Mouse (Mus musculus) limb, embryonic 14.5 days (tissue): ENCODE results near the gene Rubcnl. TPM values are rescaled to one million over a fixed set of nuclear protein-coding genes. Genes with fewer than 3 reads are reported as not detected.

Source experiments
- ATAC-seq: fragments of 200-750 bp; cut with Nextera tagmentation; 2 replicates; pipeline ENCODE4 v1.8.0; 2017; ENCODE audit warnings: low read depth, moderate number of reproducible peaks, moderate TSS enrichment; ENCODE audit not compliant: low FRiP score
- DNase-seq: peaks from one replicate; pipeline ENCODE4 v3.0.0-alpha.2; 2015; ENCODE audit warnings: low spot score
- H3K27ac ChIP-seq: fragments of 300-500 bp; sonication (generic); replicated peaks from 2 replicates; pipeline ENCODE4 v1.5.1; 2014; ENCODE audit warnings: low read depth, mild to moderate bottlenecking, low read length, moderate library complexity, mixed read lengths
- H3K27me3 ChIP-seq: fragments of 300-500 bp; sonication (generic); 2 replicates; pipeline ENCODE4 v1.6.1; 2014; ENCODE audit warnings: low read length, mixed read lengths; ENCODE audit not compliant: control insufficient read depth, insufficient read depth
- H3K36me3 ChIP-seq: fragments of 300-500 bp; sonication (generic); 2 replicates; pipeline ENCODE4 v1.6.1; 2014; ENCODE audit warnings: mild to moderate bottlenecking, low read length, moderate library complexity, mixed read lengths; ENCODE audit not compliant: control insufficient read depth, insufficient read depth
- H3K4me1 ChIP-seq: fragments of 300-500 bp; sonication (generic); 2 replicates; pipeline ENCODE4 v1.6.1; 2014; ENCODE audit warnings: antibody characterized with exemption, low read length, mixed read lengths; ENCODE audit not compliant: control insufficient read depth, insufficient read depth
- H3K4me2 ChIP-seq: fragments of 300-500 bp; sonication (generic); replicated peaks from 2 replicates; pipeline ENCODE4 v1.6.1; 2014; ENCODE audit warnings: low read depth, mild to moderate bottlenecking, low read length, moderate library complexity; ENCODE audit not compliant: severe bottlenecking
- H3K4me3 ChIP-seq: fragments of 300-500 bp; sonication (generic); replicated peaks from 2 replicates; pipeline ENCODE4 v1.5.1; 2014; ENCODE audit warnings: low read length
- H3K9ac ChIP-seq: fragments of 300-500 bp; sonication (generic); 2 replicates; pipeline ENCODE4 v1.6.1; 2014; ENCODE audit warnings: mild to moderate bottlenecking, low read depth, low read length, moderate library complexity; ENCODE audit not compliant: severe bottlenecking
- H3K9me3 ChIP-seq: fragments of 300-500 bp; sonication (generic); 2 replicates; pipeline ENCODE4 v1.6.1; 2016; ENCODE audit warnings: low read length; ENCODE audit not compliant: control insufficient read depth
- POLR2A ChIP-seq: fragments of 200-500 bp; IDR thresholded peaks from 2 replicates; pipeline ENCODE4 v1.8.0; 2012; ENCODE audit warnings: inconsistent platforms, mild to moderate bottlenecking, moderate library complexity, borderline replicate concordance; ENCODE audit not compliant: insufficient read depth, insufficient read length; ENCODE audit errors: extremely low read depth
- WGBS: fragments of 180-500 bp; shearing (Covaris S2); extraction: QIAGEN DNeasy Blood & Tissue Kit; methylation state at CpG from one replicate; pipeline ENCODE4 v1.1.7; 2014; 5-methylcytosine and 5-hydroxymethylcytosine counted together
- polyA plus RNA-seq, 2 experiments: library from polyadenylated mRNA; depleted of rRNA in 1 of 2; stranded (reverse) in 1 of 2; unstranded in 1 of 2; fragments of >200 nt; fragmentation: Nextera tagmentation in 1 of 2; extraction: Ambion mirVana in 1 of 2; gene quantifications; 2 replicates each; pipeline versions ENCODE4 v1.2.1 to v1.2.3; 2012 to 2014

Rubcnl gene
- polyA plus RNA-seq, 2 experiments, result 1.3 to 1.4 TPM

DNA sequence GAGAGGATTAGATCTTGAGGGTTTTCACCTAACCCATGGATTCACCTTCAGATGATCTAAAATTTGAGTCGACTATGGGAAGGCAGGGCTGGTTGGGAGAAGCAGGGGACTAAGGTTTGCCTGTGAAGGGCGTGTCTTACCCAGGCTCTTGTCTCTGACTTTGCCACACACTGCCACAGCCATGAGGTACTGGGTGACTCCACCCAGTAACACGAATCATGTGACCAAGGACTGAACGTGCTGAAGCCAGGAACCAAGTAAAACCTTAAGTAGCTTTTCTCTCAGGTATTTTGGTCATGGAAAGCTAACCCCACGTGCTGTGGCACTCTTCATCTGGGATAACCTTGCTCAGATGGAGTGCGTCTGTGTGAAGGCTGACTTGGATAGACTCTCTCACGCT lies 14.9 kb downstream of the Rubcnl start:
- no peak for ATAC-seq
- WGBS, result 78% methylated on average over 7 of the region's 7 CpGs

GRCm38 (mm10) chr14:75031999-75032575 lies 16.3 kb downstream of the Rubcnl start:
- ATAC-seq, result no peak
- no peaks in the 10 kb centered on the region for H3K27me3 ChIP-seq
- no peak overlapping the region for H3K27ac ChIP-seq
- no peak for DNase-seq
- WGBS, result 76% methylated on average over 9 of the region's 9 CpGs
- no peaks in the 10 kb centered on the region for H3K4me1 ChIP-seq
- TF ChIP-seq POLR2A, result no peak
- no peak overlapping the region for H3K4me2 ChIP-seq
- no peak overlapping the region for H3K4me3 ChIP-seq
- H3K36me3 ChIP-seq, result no peaks in the 10 kb centered on the region
- H3K9me3 ChIP-seq, result no peaks in the 10 kb centered on the region
- no peak overlapping the region for H3K9ac ChIP-seq

More for the DNA sequence above, 14.9 kb downstream of the Rubcnl start:
- Histone ChIP-seq H3K4me3 (no peak overlapping the region), H3K4me1 (no peaks in the 10 kb centered on the region), H3K27ac (no peak overlapping the region), H3K36me3 (no peaks in the 10 kb centered on the region), H3K4me2 (no peak overlapping the region), H3K9me3 (no peaks in the 10 kb centered on the region), H3K9ac (no peak overlapping the region), H3K27me3 (no peaks in the 10 kb centered on the region)
- TF ChIP-seq POLR2A, result no peak
- DNase-seq, result no peak

DNA sequence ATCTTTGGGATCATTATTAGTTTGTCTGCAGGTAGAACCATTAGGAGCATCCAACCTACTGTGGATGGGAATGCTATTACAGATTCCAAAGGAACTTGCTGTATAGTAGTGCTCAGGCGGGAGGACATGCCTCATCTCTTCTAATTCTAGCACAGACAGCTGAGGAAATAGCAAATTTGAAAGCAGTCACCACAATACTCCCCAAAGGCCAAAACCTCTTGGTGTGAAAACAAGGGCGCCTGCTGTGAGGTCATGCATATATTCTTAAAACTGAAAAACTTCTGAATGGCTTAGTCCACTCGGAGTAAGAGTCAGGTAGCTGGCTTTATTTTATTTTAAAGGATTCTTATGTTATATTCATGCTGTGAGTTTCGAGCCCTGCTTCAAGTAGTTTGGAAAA lies 16.9 kb downstream of the Rubcnl start:
- WGBS, result 68% methylated on average over 4 of the region's 4 CpGs
- Histone ChIP-seq H3K27me3 (no peaks in the 10 kb centered on the region), H3K4me2 (no peak overlapping the region), H3K36me3 (no peaks in the 10 kb centered on the region), H3K27ac (no peak overlapping the region), H3K4me1 (no peaks in the 10 kb centered on the region), H3K9me3 (no peaks in the 10 kb centered on the region), H3K9ac (no peak overlapping the region), H3K4me3 (no peak overlapping the region)
- DNase-seq, result no peak
- TF ChIP-seq POLR2A, result no peak
- no peak for ATAC-seq

DNA sequence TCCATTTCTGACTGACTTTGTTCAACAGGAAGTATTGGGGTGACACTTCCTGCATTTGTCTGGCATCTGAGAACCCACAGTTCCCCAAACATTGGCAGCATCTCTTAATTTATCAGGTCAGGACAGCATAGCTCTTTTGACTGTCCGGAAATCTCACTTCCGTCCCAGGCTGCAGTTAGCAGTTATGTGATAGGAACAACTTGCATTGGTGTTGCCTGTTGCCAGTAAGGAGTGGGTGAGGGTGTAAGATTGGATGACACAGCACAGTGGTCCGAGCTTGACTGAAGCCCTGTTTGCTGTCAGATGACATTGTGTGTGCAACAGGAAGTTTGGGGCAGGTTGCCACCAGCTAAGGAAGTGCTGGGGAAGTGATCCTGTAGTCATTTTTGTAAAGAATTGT lies 18.4 kb downstream of the Rubcnl start:
- H3K36me3 ChIP-seq, result no peaks in the 10 kb centered on the region
- H3K27me3 ChIP-seq, result no peaks in the 10 kb centered on the region
- no peaks in the 10 kb centered on the region for H3K4me1 ChIP-seq
- H3K9me3 ChIP-seq, result no peaks in the 10 kb centered on the region
- no peak overlapping the region for H3K27ac ChIP-seq
- no peak overlapping the region for H3K9ac ChIP-seq
- ATAC-seq, result no peak
- H3K4me3 ChIP-seq, result no peak overlapping the region
- no peak for DNase-seq
- WGBS, result 88% methylated on average over 3 of the region's 3 CpGs
- H3K4me2 ChIP-seq, result no peak overlapping the region
- no peak for TF ChIP-seq POLR2A

GRCm38 (mm10) chr14:75035431-75035830 lies 19.6 kb downstream of the Rubcnl start:
- ATAC-seq, result no peak
- H3K27me3 ChIP-seq, result no peaks in the 10 kb centered on the region
- H3K36me3 ChIP-seq, result no peaks in the 10 kb centered on the region
- H3K4me3 ChIP-seq, result no peak overlapping the region
- no peak for DNase-seq
- 65% methylated on average over 11 of the region's 11 CpGs for WGBS
- H3K9ac ChIP-seq, result no peak overlapping the region
- H3K27ac ChIP-seq, result no peak overlapping the region
- H3K9me3 ChIP-seq, result no peaks in the 10 kb centered on the region
- H3K4me2 ChIP-seq, result no peak overlapping the region
- no peaks in the 10 kb centered on the region for H3K4me1 ChIP-seq
- TF ChIP-seq POLR2A, result no peak

DNA sequence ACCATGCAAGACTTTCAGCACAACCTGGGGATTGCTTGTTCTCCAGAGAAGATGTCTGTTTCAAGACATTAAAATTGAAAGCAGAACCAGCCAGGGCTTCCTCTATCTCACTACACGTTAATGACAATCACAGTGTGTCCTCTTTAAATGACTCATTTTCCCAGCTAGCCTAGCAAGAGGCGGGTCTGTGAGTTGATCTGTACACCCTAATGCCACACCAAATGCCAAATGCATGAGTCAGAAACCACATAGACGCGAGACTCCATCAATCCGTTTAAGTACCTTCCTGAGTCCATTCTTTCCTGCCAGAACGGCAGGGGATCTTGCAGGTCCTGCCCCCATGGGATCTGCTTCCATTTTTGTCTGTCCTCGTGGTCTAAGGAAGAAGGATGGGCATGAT lies 29.4 kb downstream of the Rubcnl start:
- Histone ChIP-seq H3K9ac (no peak overlapping the region), H3K9me3 (no peaks in the 10 kb centered on the region), H3K27ac (no peak overlapping the region), H3K4me2 (no peak overlapping the region), H3K4me3 (no peak overlapping the region), H3K27me3 (no peaks in the 10 kb centered on the region), H3K36me3 (no peaks in the 10 kb centered on the region), H3K4me1 (no peaks in the 10 kb centered on the region)
- no peak for DNase-seq
- ATAC-seq, result no peak
- TF ChIP-seq POLR2A, result no peak
- 71% methylated on average over 7 of the region's 7 CpGs for WGBS
